Mouse (Mus musculus) brain, embryonic 18.5 days (tissue): Measurements from ENCODE around the gene Kdsr.

Source experiments
- DNase-seq: peaks from one replicate; pipeline ENCODE4 v3.0.0-alpha.2; 2012; ENCODE audit warnings: low read depth, low spot score

The Kdsr gene

GRCm38 (mm10) chr1:106695649-106696048 lies 63.9 kb downstream of the Kdsr start:
- DNase-seq = no peak

- DNase-seq = no peak
These were observed 65.2 kb downstream of the Kdsr start for GRCm38 (mm10) chr1:106694316-106694715.

- no peak for DNase-seq
These were observed 66.9 kb downstream of the Kdsr start for GRCm38 (mm10) chr1:106692599-106692998.

GRCm38 (mm10) chr1:106690887-106691286 lies 68.6 kb downstream of the Kdsr start:
- DNase-seq = no peak

GRCm38 (mm10) chr1:106688161-106688516 lies 71.4 kb downstream of the Kdsr start:
- DNase-seq = no peak

GRCm38 (mm10) chr1:106687435-106688160 lies 71.9 kb downstream of the Kdsr start:
- no peak for DNase-seq

GRCm38 (mm10) chr1:106685702-106686101 lies 73.8 kb downstream of the Kdsr start:
- no peak for DNase-seq

GRCm38 (mm10) chr1:106684546-106684945 lies 75.0 kb downstream of the Kdsr start:
- DNase-seq = no peak

GRCm38 (mm10) chr1:106682829-106683228 lies 76.7 kb downstream of the Kdsr start:
- no peak for DNase-seq

- DNase-seq = no peak
These were observed 79.6 kb downstream of the Kdsr start for GRCm38 (mm10) chr1:106679800-106680515.

GRCm38 (mm10) chr1:106678060-106678478 lies 81.5 kb downstream of the Kdsr start:
- no peak for DNase-seq
